ENCODE assay signal across 20 mouse cellular contexts in the genomic region with DNA sequence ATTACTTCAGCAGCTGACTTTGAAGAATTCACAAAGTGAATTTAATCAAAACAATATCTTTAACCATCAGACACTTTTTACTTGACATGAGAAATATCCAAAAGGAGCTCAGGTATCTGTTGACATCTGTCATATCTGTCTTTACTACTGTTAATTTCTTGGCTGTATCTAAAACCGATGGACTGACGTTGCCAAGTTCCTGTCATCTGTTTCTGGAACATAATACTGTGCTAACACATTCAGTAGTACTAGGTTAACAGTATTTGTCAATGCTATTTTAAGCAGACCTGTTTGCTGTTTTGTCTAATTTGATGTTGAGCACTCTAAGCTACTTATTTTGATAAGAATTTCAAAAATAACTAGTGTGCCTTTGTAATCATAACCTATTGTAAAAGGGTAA. TPM values are rescaled to one million over a fixed set of nuclear protein-coding genes. Genes with fewer than 3 reads are reported as not detected.
DNase-seq lines count a peak whose midpoint lies in the region; ATAC-seq and TF ChIP-seq lines count a peak whose summit lies in the region.
"Had no signal": no experiment of that assay in that cellular context is flagged by ENCODE, and none has a peak within 500 bp of the region (broad histone marks: within the 10 kb centered on the region; RNA-seq: fewer than 3 reads in every experiment).

No protein-coding gene starts in this region.

- no peak overlapping the region for H3K27ac ChIP-seq in forebrain, embryonic 16.5 days (ENCODE audit: low read length)
- H3K27ac ChIP-seq in forebrain, embryonic 11.5 days (ENCODE audit: low read depth, low read length): no peak overlapping the region
- peak overlapping the region; percentile 56 for H3K27ac ChIP-seq in heart, embryonic 13.5 days (replicated peaks)
- H3K27ac ChIP-seq in MEL (ENCODE audit: control insufficient read depth, low read depth, low read length): no peak overlapping the region
- no peak overlapping the region for H3K27ac ChIP-seq in intestine, embryonic 15.5 days
- H3K27ac ChIP-seq: embryonic facial prominence, embryonic 13.5 days; forebrain, embryonic 13.5 days; hindbrain, embryonic 12.5 days had no signal

- H3K4me3 ChIP-seq in forebrain, embryonic 16.5 days (replicated peaks; ENCODE audit: low read length): no peak overlapping the region
- no peak overlapping the region for H3K4me3 ChIP-seq in forebrain, embryonic 11.5 days (ENCODE audit: low read depth, low read length)
- H3K4me3 ChIP-seq in heart, embryonic 13.5 days: no peak overlapping the region
- H3K4me3 ChIP-seq in MEL (ENCODE audit: control insufficient read depth in 1 of 2, insufficient read depth in 1 of 2, low read depth in 2 of 2, low read length in 2 of 2): no peak overlapping the region
- H3K4me3 ChIP-seq in intestine, embryonic 15.5 days (replicated peaks): no peak overlapping the region
- H3K4me3 ChIP-seq: embryonic facial prominence, embryonic 13.5 days; forebrain, embryonic 13.5 days; hindbrain, embryonic 12.5 days had no signal

- no peak for TF ChIP-seq POLR2A in MEL (IDR thresholded peaks at IDR 0.05; ENCODE audit: control insufficient read depth in 1 of 2, insufficient read depth in 1 of 2, low read depth in 1 of 2, low read length in 2 of 2, poor library complexity in 1 of 2)

- 80% methylated on average over 2 of the region's 2 CpGs for WGBS in forebrain, embryonic 16.5 days
- WGBS in forebrain, embryonic 11.5 days: 99% methylated on average over 2 of the region's 2 CpGs
- 41% methylated on average over 2 of the region's 2 CpGs for WGBS in heart, embryonic 13.5 days
- WGBS in intestine, embryonic 15.5 days: 88% methylated on average over 2 of the region's 2 CpGs

- intact Hi-C loops in heart, postnatal 36 days (cut with DNase I): no loop called here
- intact Hi-C loops in heart, postnatal 10 days (cut with DNase I): no loop called here

- no peaks in the 10 kb centered on the region for H3K36me3 ChIP-seq in forebrain, embryonic 16.5 days (ENCODE audit: control insufficient read depth, insufficient read depth)
- no peaks in the 10 kb centered on the region for H3K36me3 ChIP-seq in forebrain, embryonic 11.5 days (ENCODE audit: control insufficient read depth, insufficient read depth, low read length)
- H3K36me3 ChIP-seq in heart, embryonic 13.5 days: peaks cover 12% of the 10 kb centered on the region
- peaks cover 8 to 13% of the 10 kb centered on the region in 2 experiments for H3K36me3 ChIP-seq in MEL (ENCODE audit: control insufficient read depth in 1 of 2, insufficient read depth in 2 of 2, low read length in 2 of 2)
- no peaks in the 10 kb centered on the region for H3K36me3 ChIP-seq in intestine, embryonic 15.5 days
- H3K36me3 ChIP-seq: hindbrain, embryonic 12.5 days had no signal

- no peaks in the 10 kb centered on the region for H3K9me3 ChIP-seq in forebrain, embryonic 16.5 days (ENCODE audit: control insufficient read depth, low read length)
- no peaks in the 10 kb centered on the region for H3K9me3 ChIP-seq in forebrain, embryonic 11.5 days (ENCODE audit: control insufficient read depth, low read length)
- no peaks in the 10 kb centered on the region for H3K9me3 ChIP-seq in heart, embryonic 13.5 days
- no peaks in the 10 kb centered on the region for H3K9me3 ChIP-seq in MEL (replicated peaks; ENCODE audit: insufficient read depth, low read length)
- H3K9me3 ChIP-seq in intestine, embryonic 15.5 days: no peaks in the 10 kb centered on the region
- H3K9me3 ChIP-seq: embryonic facial prominence, embryonic 13.5 days; forebrain, embryonic 13.5 days; hindbrain, embryonic 12.5 days had no signal

- TF ChIP-seq CTCF in MEL (IDR thresholded peaks at IDR 0.05 in 2 of 3, conservative IDR thresholded peaks at IDR 0.05 in 1 of 3; ENCODE audit: control insufficient read depth in 1 of 3, insufficient read depth in 1 of 3, low read depth in 2 of 3, low read length in 3 of 3, poor library complexity in 1 of 3, severe bottlenecking in 1 of 3): no peak

- no peaks in the 10 kb centered on the region for H3K4me1 ChIP-seq in forebrain, embryonic 16.5 days (replicated peaks; ENCODE audit: control insufficient read depth, insufficient read depth, low read length)
- H3K4me1 ChIP-seq in forebrain, embryonic 11.5 days (replicated peaks; ENCODE audit: control insufficient read depth, insufficient read depth, low read length): no peaks in the 10 kb centered on the region
- H3K4me1 ChIP-seq in heart, embryonic 13.5 days: peaks cover 11% of the 10 kb centered on the region
- H3K4me1 ChIP-seq in MEL (ENCODE audit: control insufficient read depth in 1 of 2, insufficient read depth in 2 of 2, low read length in 2 of 2): peaks cover 0 to 16% of the 10 kb centered on the region in 2 experiments; a peak in 2 of 4 replicates
- no peaks in the 10 kb centered on the region for H3K4me1 ChIP-seq in intestine, embryonic 15.5 days (replicated peaks)
- H3K4me1 ChIP-seq: embryonic facial prominence, embryonic 13.5 days; forebrain, embryonic 13.5 days; hindbrain, embryonic 12.5 days had no signal

- TF ChIP-seq EP300 in MEL (IDR thresholded peaks at IDR 0.05; ENCODE audit: low read depth in 1 of 2, low read length in 2 of 2): peak; percentile 20 to 46; a peak in 3 of 4 replicates

- H3K9ac ChIP-seq in forebrain, embryonic 16.5 days (replicated peaks; ENCODE audit: low read depth, low read length): no peak overlapping the region
- H3K9ac ChIP-seq in forebrain, embryonic 11.5 days (ENCODE audit: low read length): no peak overlapping the region
- no peak overlapping the region for H3K9ac ChIP-seq in heart, embryonic 13.5 days
- no peak overlapping the region for H3K9ac ChIP-seq in MEL (ENCODE audit: control insufficient read depth, low read depth, low read length, poor library complexity, severe bottlenecking)
- H3K9ac ChIP-seq in intestine, embryonic 15.5 days: no peak overlapping the region
- H3K9ac ChIP-seq: embryonic facial prominence, embryonic 13.5 days; forebrain, embryonic 13.5 days; hindbrain, embryonic 12.5 days had no signal

- no peak for TF ChIP-seq RAD21 in MEL (IDR thresholded peaks at IDR 0.05; ENCODE audit: low read depth, low read length)

- H3K27me3 ChIP-seq in forebrain, embryonic 16.5 days (replicated peaks; ENCODE audit: control insufficient read depth, insufficient read depth, low read length): no peaks in the 10 kb centered on the region
- no peaks in the 10 kb centered on the region for H3K27me3 ChIP-seq in forebrain, embryonic 11.5 days (ENCODE audit: control insufficient read depth, insufficient read depth, low read length)
- no peaks in the 10 kb centered on the region for H3K27me3 ChIP-seq in heart, embryonic 13.5 days (replicated peaks)
- no peaks in the 10 kb centered on the region for H3K27me3 ChIP-seq in MEL (ENCODE audit: control insufficient read depth in 1 of 2, insufficient read depth in 2 of 2, low read length in 2 of 2)
- no peaks in the 10 kb centered on the region for H3K27me3 ChIP-seq in intestine, embryonic 15.5 days (replicated peaks)
- H3K27me3 ChIP-seq: embryonic facial prominence, embryonic 13.5 days; forebrain, embryonic 13.5 days; hindbrain, embryonic 12.5 days; Patski had no signal

- H3K79me2 ChIP-seq in MEL (ENCODE audit: control insufficient read depth, insufficient read depth, low read length, poor library complexity): no peaks in the 10 kb centered on the region

- ATAC-seq in forebrain, embryonic 16.5 days: 0 out of 2 replicates have a peak, but pooled peaks have one; percentile 36
- ATAC-seq in forebrain, embryonic 11.5 days (replicated peaks; ENCODE audit: low FRiP score): no peak
- no peak for ATAC-seq in heart, embryonic 13.5 days (ENCODE audit: extremely low read depth, insufficient number of reproducible peaks, low FRiP score, low TSS enrichment)
- ATAC-seq in intestine, embryonic 15.5 days: no peak
- ATAC-seq: activated CD4-positive, CD25-positive, alpha-beta regulatory T cell, adult 4 months; forebrain, embryonic 13.5 days; hindbrain, embryonic 16.5 days; inflammation-experienced regulatory T-cells, adult 6 months; Patski had no signal

- no peak overlapping the region for H3K4me2 ChIP-seq in forebrain, embryonic 16.5 days (ENCODE audit: low read length)
- H3K4me2 ChIP-seq in forebrain, embryonic 11.5 days (ENCODE audit: low read depth, low read length, severe bottlenecking): no peak overlapping the region
- H3K4me2 ChIP-seq in heart, embryonic 13.5 days: peak overlapping the region; percentile 38; the same call in 1 of the 2 replicates
- no peak overlapping the region for H3K4me2 ChIP-seq in intestine, embryonic 15.5 days (replicated peaks)
- H3K4me2 ChIP-seq: embryonic facial prominence, embryonic 13.5 days; forebrain, embryonic 13.5 days; hindbrain, embryonic 12.5 days had no signal

- DNase-seq in forebrain, embryonic 11.5 days (ENCODE audit: low spot score): no peak
- no peak for DNase-seq in heart, postnatal 36 days
- DNase-seq in MEL (ENCODE audit: low read depth, low spot score): no peak
- DNase-seq in heart, postnatal 10 days: peak; percentile 46 to 48
- DNase-seq: adrenal gland, postnatal 14 days; cerebellum, adult 18-20 months; cerebellum, adult 9-11 months; cerebellum, postnatal 36 days; gastrocnemius, postnatal 10 days; kidney, adult 11 months had no signal

TF ChIP-seq in MEL, 35 proteins besides CTCF, POLR2A, EP300 and RAD21 (continues in another document):
- no peak for TF ChIP-seq TAL1 (IDR thresholded peaks at IDR 0.05; ENCODE audit: low read length)

RNA-seq across cellular contexts. Expression of gene Ppip5k2, which starts 18.3 kb away (rescaled TPM):
- polyA plus RNA-seq in forebrain, embryonic 16.5 days (2015; fragmentation: Nextera tagmentation; extraction: Ambion mirVana): 51.6 and 57.4 TPM in 2 replicates
- 49.8 and 57.2 TPM in 2 replicates for polyA plus RNA-seq in forebrain, embryonic 11.5 days (2014; fragmentation: Nextera tagmentation; extraction: Ambion mirVana)
- polyA plus RNA-seq in heart, embryonic 13.5 days (2015; fragmentation: Nextera tagmentation; extraction: Ambion mirVana): 32.2 and 33.1 TPM in 2 replicates
- total RNA-seq in heart, postnatal 36 days (2021): 100 to 1,000 TPM in 1 of 2 experiments, 10 to 100 TPM in 1; 86.8 to 102 TPM
- total RNA-seq in MEL (2012; rRNA removed): 57.4 and 60.7 TPM in 2 replicates
- 100 to 1,000 TPM in 1 of 2 experiments, 10 to 100 TPM in 1; 47.2 to 651 TPM for polyA plus RNA-seq in MEL (2012; ENCODE audit: insufficient read depth in 1 of 2, insufficient read length in 2 of 2, low read depth in 1 of 2, low replicate concordance in 2 of 2, missing spikeins in 1 of 2)
- 10 to 100 TPM; 72.2 to 91.8 TPM for total RNA-seq in heart, postnatal 10 days (2021)
- polyA plus RNA-seq in intestine, embryonic 15.5 days (2015; fragmentation: Nextera tagmentation; extraction: Ambion mirVana): 34.6 and 37.9 TPM in 2 replicates

RNA-seq across cellular contexts. Expression of gene Gin1, which starts 18.5 kb away (rescaled TPM):
- polyA plus RNA-seq in forebrain, embryonic 16.5 days (2015; fragmentation: Nextera tagmentation; extraction: Ambion mirVana): 14.9 and 15.7 TPM in 2 replicates
- 18.3 and 19.9 TPM in 2 replicates for polyA plus RNA-seq in forebrain, embryonic 11.5 days (2014; fragmentation: Nextera tagmentation; extraction: Ambion mirVana)
- polyA plus RNA-seq in heart, embryonic 13.5 days (2015; fragmentation: Nextera tagmentation; extraction: Ambion mirVana): 14.0 and 16.7 TPM in 2 replicates
- total RNA-seq in heart, postnatal 36 days (2021): 1 to 10 TPM; 6.3 to 7.7 TPM
- 12.3 and 13.6 TPM in 2 replicates for total RNA-seq in MEL (2012; rRNA removed)
- polyA plus RNA-seq in MEL (2012; ENCODE audit: insufficient read depth in 1 of 2, insufficient read length in 2 of 2, low read depth in 1 of 2, low replicate concordance in 2 of 2, missing spikeins in 1 of 2): 10 to 100 TPM in 1 of 2 experiments, not detected in 1; 20.6 TPM
- total RNA-seq in heart, postnatal 10 days (2021): 10 to 100 TPM in 1 of 2 experiments, 1 to 10 TPM in 1; 9.1 to 10.1 TPM
- 14.6 and 15.8 TPM in 2 replicates for polyA plus RNA-seq in intestine, embryonic 15.5 days (2015; fragmentation: Nextera tagmentation; extraction: Ambion mirVana)

Comparison
In these comparisons a context has a peak if more than half of its experiments do, and no peak if none do; other contexts are left out.
1. DNase-seq: peak in heart, postnatal 10 days (2 of 2); none in forebrain, embryonic 11.5 days (single experiment), heart, postnatal 36 days (0 of 2) and MEL (single experiment).